Mouse (Mus musculus) stomach, embryonic 15.5 days (tissue): ENCODE data around the gene Ssrp1. TPM values are rescaled to one million over a fixed set of nuclear protein-coding genes. Genes with fewer than 3 reads are reported as not detected.

Source experiments
- ATAC-seq: fragments of 200-750 bp; cut with Nextera tagmentation; 2 replicates; pipeline ENCODE4 v1.8.0; 2017; ENCODE audit warnings: low read depth, moderate number of reproducible peaks, moderate TSS enrichment; ENCODE audit not compliant: insufficient read depth, low FRiP score
- H3K27ac ChIP-seq: fragments of 300-500 bp; sonication (generic); 2 replicates; pipeline ENCODE4 v1.5.1; 2015; ENCODE audit warnings: mild to moderate bottlenecking, inconsistent platforms
- H3K27me3 ChIP-seq: fragments of 300-500 bp; sonication (generic); replicated peaks from 2 replicates; pipeline ENCODE4 v1.6.1; 2015; ENCODE audit warnings: inconsistent platforms
- H3K36me3 ChIP-seq: fragments of 300-500 bp; sonication (generic); 2 replicates; pipeline ENCODE4 v1.6.1; 2015; ENCODE audit warnings: inconsistent platforms
- H3K4me1 ChIP-seq: fragments of 300-500 bp; sonication (generic); 2 replicates; pipeline ENCODE4 v1.6.1; 2015; ENCODE audit warnings: inconsistent platforms
- H3K4me2 ChIP-seq: fragments of 300-500 bp; sonication (generic); 2 replicates; pipeline ENCODE4 v1.6.1; 2015; ENCODE audit warnings: mild to moderate bottlenecking, inconsistent platforms
- H3K4me3 ChIP-seq: fragments of 300-500 bp; sonication (generic); replicated peaks from 2 replicates; pipeline ENCODE4 v1.5.1; 2015; ENCODE audit warnings: inconsistent platforms
- H3K9ac ChIP-seq: fragments of 300-500 bp; sonication (generic); 2 replicates; pipeline ENCODE4 v1.6.1; 2015; ENCODE audit warnings: inconsistent platforms
- H3K9me3 ChIP-seq: fragments of 300-500 bp; sonication (generic); 2 replicates; pipeline ENCODE4 v1.6.1; 2016; ENCODE audit warnings: inconsistent platforms
- WGBS: fragments of 180-500 bp; shearing (Covaris S2); methylation state at CpG from one replicate; pipeline ENCODE4 v1.1.7; 2015; 5-methylcytosine and 5-hydroxymethylcytosine counted together
- polyA plus RNA-seq: library from polyadenylated mRNA; unstranded; fragments of >200 nt; fragmentation: Nextera tagmentation; extraction: Ambion mirVana; gene quantifications from 2 replicates; pipeline ENCODE4 v1.2.1, GENCODE M21; 2015

Gene Ssrp1
- polyA plus RNA-seq, 1 experiment from 2014 or later, result 242 TPM

GRCm38 (mm10) chr2:85060591-85061060 lies 23.6 kb downstream of the Ssrp1 start:
- no peaks in the 10 kb centered on the region for H3K9me3 ChIP-seq
- H3K4me3 ChIP-seq, result peak overlapping the region; percentile 45
- WGBS, result 4% methylated on average over 11 of the region's 11 CpGs
- peak overlapping the region; percentile 66 for H3K4me2 ChIP-seq
- H3K27ac ChIP-seq, result peak overlapping the region; percentile 85
- H3K4me1 ChIP-seq, result peaks cover 15% of the 10 kb centered on the region
- peaks cover 51% of the 10 kb centered on the region for H3K36me3 ChIP-seq
- H3K9ac ChIP-seq, result peak overlapping the region; percentile 38; the same call in 1 of the 2 replicates
- peak; percentile 93 for ATAC-seq
- no peaks in the 10 kb centered on the region for H3K27me3 ChIP-seq

GRCm38 (mm10) chr2:85061107-85061541 lies 24.1 kb downstream of the Ssrp1 start:
- peak; percentile 54 for ATAC-seq
- Histone ChIP-seq H3K9me3 (no peaks in the 10 kb centered on the region), H3K4me3 (peak overlapping the region; percentile 45), H3K9ac (peak overlapping the region; percentile 38; the same call in 1 of the 2 replicates), H3K27ac (peak overlapping the region; percentile 85), H3K27me3 (no peaks in the 10 kb centered on the region), H3K4me2 (peak overlapping the region; percentile 66), H3K36me3 (peaks cover 48% of the 10 kb centered on the region), H3K4me1 (peaks cover 15% of the 10 kb centered on the region)
- WGBS, result 19% methylated on average over 10 of the region's 10 CpGs

- Histone ChIP-seq H3K27me3 (no peaks in the 10 kb centered on the region), H3K9me3 (no peaks in the 10 kb centered on the region), H3K27ac (no peak overlapping the region), H3K9ac (no peak overlapping the region), H3K4me3 (no peak overlapping the region), H3K36me3 (peaks cover 38% of the 10 kb centered on the region), H3K4me1 (peaks cover 18% of the 10 kb centered on the region), H3K4me2 (no peak overlapping the region)
- ATAC-seq, result no peak
- WGBS, result 75% methylated on average over 12 of the region's 12 CpGs
Measured at GRCm38 (mm10) chr2:85065141-85065875, 28.3 kb downstream of the Ssrp1 start.

- peaks cover 38% of the 10 kb centered on the region for H3K36me3 ChIP-seq
- 88% methylated on average over 5 of the region's 5 CpGs for WGBS
- no peak for ATAC-seq
Measured at GRCm38 (mm10) chr2:85066937-85067336, 29.9 kb downstream of the Ssrp1 start.

GRCm38 (mm10) chr2:85067903-85068625 lies 31.0 kb downstream of the Ssrp1 start:
- Histone ChIP-seq H3K4me3 (no peak overlapping the region), H3K36me3 (peaks cover 33% of the 10 kb centered on the region), H3K4me2 (no peak overlapping the region), H3K27me3 (no peaks in the 10 kb centered on the region), H3K4me1 (peaks cover 13% of the 10 kb centered on the region; the same call in 1 of the 2 replicates), H3K9me3 (no peaks in the 10 kb centered on the region), H3K9ac (no peak overlapping the region), H3K27ac (peak overlapping the region; percentile 42; the same call in 1 of the 2 replicates)
- 55% methylated on average over 10 of the region's 10 CpGs for WGBS
- ATAC-seq, result peak; percentile 44

More at GRCm38 (mm10) chr2:85066937-85067336, 29.9 kb downstream of the Ssrp1 start:
- peaks cover 13% of the 10 kb centered on the region; the same call in 1 of the 2 replicates for H3K4me1 ChIP-seq
- H3K4me2 ChIP-seq, result no peak overlapping the region
- no peak overlapping the region for H3K27ac ChIP-seq
- H3K27me3 ChIP-seq, result no peaks in the 10 kb centered on the region
- H3K4me3 ChIP-seq, result no peak overlapping the region
- no peaks in the 10 kb centered on the region for H3K9me3 ChIP-seq
- H3K9ac ChIP-seq, result no peak overlapping the region

GRCm38 (mm10) chr2:85068626-85069025 lies 31.6 kb downstream of the Ssrp1 start:
- Histone ChIP-seq H3K9me3 (no peaks in the 10 kb centered on the region), H3K27ac (no peak overlapping the region), H3K4me1 (peaks cover 13% of the 10 kb centered on the region; the same call in 1 of the 2 replicates), H3K4me2 (no peak overlapping the region), H3K36me3 (peaks cover 31% of the 10 kb centered on the region), H3K27me3 (no peaks in the 10 kb centered on the region), H3K9ac (no peak overlapping the region), H3K4me3 (no peak overlapping the region)
- 61% methylated on average over 2 of the region's 2 CpGs for WGBS
- ATAC-seq, result no peak

- Histone ChIP-seq H3K4me3 (no peak overlapping the region), H3K36me3 (peaks cover 22% of the 10 kb centered on the region), H3K9ac (no peak overlapping the region), H3K27me3 (no peaks in the 10 kb centered on the region), H3K4me1 (peaks cover 13% of the 10 kb centered on the region; the same call in 1 of the 2 replicates), H3K4me2 (no peak overlapping the region), H3K9me3 (no peaks in the 10 kb centered on the region), H3K27ac (no peak overlapping the region)
- WGBS, result 75% methylated on average over 15 of the region's 15 CpGs
- no peak for ATAC-seq
Measured at GRCm38 (mm10) chr2:85070086-85070485, 33.1 kb downstream of the Ssrp1 start.

GRCm38 (mm10) chr2:85071921-85072320 lies 34.9 kb downstream of the Ssrp1 start:
- no peak overlapping the region for H3K9ac ChIP-seq
- no peak overlapping the region for H3K4me2 ChIP-seq
- H3K27me3 ChIP-seq, result no peaks in the 10 kb centered on the region
- no peaks in the 10 kb centered on the region for H3K9me3 ChIP-seq
- no peak overlapping the region for H3K27ac ChIP-seq
- H3K4me1 ChIP-seq, result peaks cover 13% of the 10 kb centered on the region; the same call in 1 of the 2 replicates
- 77% methylated on average over 5 of the region's 5 CpGs for WGBS
- no peak for ATAC-seq
- peaks cover 21% of the 10 kb centered on the region; the same call in 1 of the 2 replicates for H3K36me3 ChIP-seq
- H3K4me3 ChIP-seq, result no peak overlapping the region

GRCm38 (mm10) chr2:85073751-85074150 lies 36.7 kb downstream of the Ssrp1 start:
- no peak overlapping the region for H3K27ac ChIP-seq
- no peak for ATAC-seq
- WGBS, result 88% methylated on average over 5 of the region's 5 CpGs

GRCm38 (mm10) chr2:85088716-85089646 lies 51.9 kb downstream of the Ssrp1 start:
- Histone ChIP-seq H3K4me3 (no peak overlapping the region), H3K27me3 (no peaks in the 10 kb centered on the region), H3K4me1 (peaks cover 5% of the 10 kb centered on the region; the same call in 1 of the 2 replicates), H3K4me2 (no peak overlapping the region), H3K9me3 (no peaks in the 10 kb centered on the region), H3K9ac (no peak overlapping the region), H3K27ac (0 out of 2 replicates have a peak overlapping the region, but pooled peaks have one; percentile 41), H3K36me3 (0 out of 2 replicates have a peak, but pooled peaks cover 3% of the 10 kb centered on the region)
- peak; percentile 86 for ATAC-seq
- 46% methylated on average over 11 of the region's 11 CpGs for WGBS

More at GRCm38 (mm10) chr2:85073751-85074150, 36.7 kb downstream of the Ssrp1 start:
- H3K36me3 ChIP-seq, result peaks cover 21% of the 10 kb centered on the region; the same call in 1 of the 2 replicates
- no peaks in the 10 kb centered on the region for H3K9me3 ChIP-seq
- no peak overlapping the region for H3K4me3 ChIP-seq
- no peak overlapping the region for H3K4me2 ChIP-seq
- H3K9ac ChIP-seq, result no peak overlapping the region
- 0 out of 2 replicates have a peak, but pooled peaks cover 5% of the 10 kb centered on the region for H3K4me1 ChIP-seq
- no peaks in the 10 kb centered on the region for H3K27me3 ChIP-seq

GRCm38 (mm10) chr2:85091325-85091724 lies 54.3 kb downstream of the Ssrp1 start:
- Histone ChIP-seq H3K4me1 (peaks cover 5% of the 10 kb centered on the region; the same call in 1 of the 2 replicates), H3K9me3 (no peaks in the 10 kb centered on the region), H3K4me2 (no peak overlapping the region), H3K9ac (no peak overlapping the region), H3K4me3 (no peak overlapping the region), H3K36me3 (no peaks in the 10 kb centered on the region), H3K27ac (no peak overlapping the region), H3K27me3 (no peaks in the 10 kb centered on the region)
- ATAC-seq, result no peak
- 96% methylated on average over 4 of the region's 4 CpGs for WGBS
